Mouse (Mus musculus) intestine, postnatal 0 days (tissue): ENCODE measurements at regions not wholly inside any gene's neighbourhood (a gene's known extent, or its start where the extent isn't known, plus 50 kb on each side); places are given as distances from the start of the nearest gene placed in this dataset.

Source experiments
- ATAC-seq: fragments of 200-750 bp; cut with Nextera tagmentation; 2 replicates; pipeline ENCODE4 v1.8.0; 2017; ENCODE audit warnings: mild to moderate bottlenecking, moderate TSS enrichment, moderate library complexity
- H3K27ac ChIP-seq: fragments of 300-500 bp; sonication (generic); 2 replicates; pipeline ENCODE4 v1.5.1; 2014; ENCODE audit warnings: mild to moderate bottlenecking, low read depth, low read length, moderate library complexity
- H3K27me3 ChIP-seq: fragments of 300-500 bp; sonication (generic); replicated peaks from 2 replicates; pipeline ENCODE4 v1.6.1; 2014; ENCODE audit warnings: low read length, mixed read lengths; ENCODE audit not compliant: control insufficient read depth, insufficient read depth
- H3K36me3 ChIP-seq: fragments of 300-500 bp; sonication (generic); 2 replicates; pipeline ENCODE4 v1.6.1; 2014; ENCODE audit warnings: mild to moderate bottlenecking, moderate library complexity; ENCODE audit not compliant: control insufficient read depth, insufficient read depth
- H3K4me1 ChIP-seq: fragments of 300-500 bp; sonication (generic); replicated peaks from 2 replicates; pipeline ENCODE4 v1.6.1; 2014; ENCODE audit warnings: antibody characterized with exemption, low read length, mixed read lengths; ENCODE audit not compliant: control insufficient read depth, insufficient read depth
- H3K4me2 ChIP-seq: fragments of 300-500 bp; sonication (generic); replicated peaks from 2 replicates; pipeline ENCODE4 v1.6.1; 2014; ENCODE audit warnings: low read depth, mild to moderate bottlenecking, moderate library complexity
- H3K4me3 ChIP-seq: fragments of 300-500 bp; sonication (generic); 2 replicates; pipeline ENCODE4 v1.5.1; 2014; ENCODE audit warnings: low read depth, low read length
- H3K9ac ChIP-seq: fragments of 300-500 bp; sonication (generic); 2 replicates; pipeline ENCODE4 v1.6.1; 2014; ENCODE audit warnings: mild to moderate bottlenecking, low read depth, low read length
- H3K9me3 ChIP-seq: fragments of 300-500 bp; sonication (generic); 2 replicates; pipeline ENCODE4 v1.6.1; 2016; ENCODE audit warnings: mixed run types; ENCODE audit not compliant: control insufficient read depth
- CTCF ChIP-seq: sonication (generic); IDR thresholded peaks from 2 replicates; pipeline ENCODE4 v1.5.1; 2016; ENCODE audit warnings: low read depth, mild to moderate bottlenecking, control low read depth, antibody characterized with exemption, moderate library complexity
- WGBS: fragments of 180-500 bp; shearing (Covaris S2); extraction: QIAGEN DNeasy Blood & Tissue Kit; methylation state at CpG from one replicate; pipeline ENCODE4 v1.1.7; 2014; 5-methylcytosine and 5-hydroxymethylcytosine counted together

- no peaks in the 10 kb centered on the region for H3K4me1 ChIP-seq
- H3K9me3 ChIP-seq: no peaks in the 10 kb centered on the region
- 75% methylated on average over 5 of the region's 5 CpGs for WGBS
- H3K27me3 ChIP-seq: no peaks in the 10 kb centered on the region
- H3K4me3 ChIP-seq: no peak overlapping the region
- no peak for ATAC-seq
- no peak overlapping the region for H3K27ac ChIP-seq
- no peak overlapping the region for H3K4me2 ChIP-seq
- no peak for TF ChIP-seq CTCF
- H3K36me3 ChIP-seq: no peaks in the 10 kb centered on the region
- H3K9ac ChIP-seq: no peak overlapping the region
Measured at GRCm38 (mm10) chr10:116701281-116701680, 120.0 kb upstream of the Cnot2 start.

DNA sequence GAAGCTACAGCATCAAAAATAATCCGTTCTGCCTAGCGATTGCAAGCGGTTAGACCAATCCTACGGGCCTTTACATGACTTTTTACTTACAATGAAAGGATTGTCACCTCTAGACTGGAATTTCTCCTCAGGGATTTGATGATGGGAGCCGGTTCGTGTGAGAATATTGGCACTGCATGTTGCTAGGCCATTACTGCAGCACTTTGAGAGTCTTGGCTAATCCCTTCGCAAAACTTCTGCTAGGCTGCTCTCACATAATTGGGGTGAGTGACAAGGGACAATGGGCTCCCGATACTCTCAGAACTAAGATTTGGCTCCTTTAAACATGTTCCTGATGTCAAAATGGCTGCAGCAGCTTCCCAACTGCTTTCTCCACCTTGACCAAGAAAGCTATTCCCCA, 118.4 kb upstream of the Cnot2 start:
- WGBS: 91% methylated on average over 8 of the region's 8 CpGs

GRCm38 (mm10) chr10:116697628-116698316, 116.5 kb upstream of the Cnot2 start:
- no peak overlapping the region for H3K4me2 ChIP-seq
- no peak overlapping the region for H3K9ac ChIP-seq
- no peaks in the 10 kb centered on the region for H3K36me3 ChIP-seq
- no peak for TF ChIP-seq CTCF
- no peak for ATAC-seq
- H3K27me3 ChIP-seq: no peaks in the 10 kb centered on the region
- no peak overlapping the region for H3K4me3 ChIP-seq
- H3K4me1 ChIP-seq: no peaks in the 10 kb centered on the region
- WGBS: 68% methylated on average over 14 of the region's 14 CpGs
- no peak overlapping the region for H3K27ac ChIP-seq
- no peaks in the 10 kb centered on the region for H3K9me3 ChIP-seq

More for the DNA sequence above, 118.4 kb upstream of the Cnot2 start:
- Histone ChIP-seq H3K4me3 (no peak overlapping the region), H3K27ac (no peak overlapping the region), H3K27me3 (no peaks in the 10 kb centered on the region), H3K36me3 (no peaks in the 10 kb centered on the region), H3K9me3 (no peaks in the 10 kb centered on the region), H3K9ac (no peak overlapping the region), H3K4me2 (no peak overlapping the region), H3K4me1 (no peaks in the 10 kb centered on the region)
- no peak for TF ChIP-seq CTCF
- ATAC-seq: no peak

GRCm38 (mm10) chr10:116693816-116694215, 112.5 kb upstream of the Cnot2 start:
- Histone ChIP-seq H3K27ac (no peak overlapping the region), H3K4me1 (no peaks in the 10 kb centered on the region), H3K36me3 (no peaks in the 10 kb centered on the region), H3K27me3 (no peaks in the 10 kb centered on the region), H3K9me3 (no peaks in the 10 kb centered on the region), H3K9ac (no peak overlapping the region), H3K4me3 (no peak overlapping the region), H3K4me2 (no peak overlapping the region)
- ATAC-seq: no peak
- 78% methylated on average over 3 of the region's 3 CpGs for WGBS
- no peak for TF ChIP-seq CTCF

DNA sequence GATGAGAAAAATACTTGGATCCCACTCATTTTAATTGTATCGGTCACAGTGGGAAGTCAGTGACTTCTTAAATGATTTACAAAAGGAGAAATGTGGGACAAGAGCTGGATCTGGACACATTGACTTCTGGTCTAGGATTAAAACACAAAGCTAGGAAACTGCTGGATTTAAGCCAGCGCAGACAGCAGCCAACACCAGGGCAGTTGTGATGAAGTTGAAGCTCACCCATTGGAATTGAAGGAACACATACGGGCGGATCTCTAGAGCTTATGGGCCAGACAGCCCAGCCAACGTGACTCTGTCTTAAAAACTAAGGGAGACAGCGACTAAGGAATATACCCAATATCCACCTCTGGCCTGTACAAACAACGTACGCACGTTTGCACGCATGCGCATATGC, 105.4 kb upstream of the Cnot2 start:
- H3K4me1 ChIP-seq: no peaks in the 10 kb centered on the region
- TF ChIP-seq CTCF: no peak
- H3K9ac ChIP-seq: no peak overlapping the region
- H3K9me3 ChIP-seq: no peaks in the 10 kb centered on the region
- 90% methylated on average over 11 of the region's 11 CpGs for WGBS
- no peak overlapping the region for H3K4me2 ChIP-seq
- no peak overlapping the region for H3K27ac ChIP-seq
- H3K4me3 ChIP-seq: no peak overlapping the region
- no peak for ATAC-seq
- H3K36me3 ChIP-seq: no peaks in the 10 kb centered on the region
- H3K27me3 ChIP-seq: no peaks in the 10 kb centered on the region

DNA sequence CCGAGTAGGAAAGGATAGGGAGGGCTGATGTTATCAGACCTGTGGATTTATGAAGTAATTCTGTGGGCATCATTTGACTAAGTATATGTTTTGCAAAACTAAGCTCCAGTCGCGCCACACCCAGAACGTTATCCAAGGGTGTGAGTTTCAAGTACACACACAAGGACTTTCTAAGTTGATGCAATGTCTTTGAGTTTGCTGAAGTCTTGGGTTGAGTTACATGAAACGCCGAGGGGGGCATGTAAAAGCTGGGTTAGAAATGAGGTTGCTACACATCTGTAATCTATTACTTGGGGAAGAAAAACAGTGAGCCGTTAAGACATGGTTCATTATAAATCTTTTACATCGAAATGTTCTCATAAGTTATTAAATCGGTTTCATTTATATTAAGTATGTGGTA, 102.1 kb upstream of the Cnot2 start:
- no peak overlapping the region for H3K9ac ChIP-seq
- H3K27ac ChIP-seq: no peak overlapping the region
- H3K27me3 ChIP-seq: no peaks in the 10 kb centered on the region
- H3K9me3 ChIP-seq: no peaks in the 10 kb centered on the region
- TF ChIP-seq CTCF: no peak
- no peak for ATAC-seq
- H3K4me1 ChIP-seq: no peaks in the 10 kb centered on the region
- no peak overlapping the region for H3K4me3 ChIP-seq
- WGBS: 81% methylated on average over 9 of the region's 9 CpGs
- H3K4me2 ChIP-seq: no peak overlapping the region
- no peaks in the 10 kb centered on the region for H3K36me3 ChIP-seq
